Mouse (Mus musculus): ENCODE data around the gene Parp14.

DNA sequence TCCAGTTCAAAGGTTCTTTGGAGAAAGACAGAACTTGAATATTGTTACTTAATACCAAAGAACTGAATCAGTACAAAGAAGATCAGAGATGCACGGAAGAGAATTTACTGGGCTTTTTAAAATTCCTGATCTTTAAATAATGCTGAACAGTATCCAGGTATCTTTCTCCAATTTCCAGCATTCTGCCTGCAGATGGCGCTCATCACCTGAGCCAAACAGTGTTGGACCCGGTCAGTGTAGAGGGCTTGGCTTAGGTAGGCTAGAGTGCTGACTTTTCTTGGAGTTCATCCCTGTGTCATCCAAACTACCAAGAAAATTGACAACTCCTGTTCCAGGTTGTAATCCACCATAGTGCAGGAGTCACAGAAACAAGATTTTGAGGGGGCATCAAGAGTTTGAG, 3.1 kb upstream of the Parp14 start:
- no peak for TF ChIP-seq CTCF (IDR thresholded peaks at IDR 0.05; ENCODE audit: control insufficient read depth, insufficient read depth, insufficient read length)
- no peak for TF ChIP-seq MYOD1 (IDR thresholded peaks at IDR 0.05; ENCODE audit: control insufficient read depth, insufficient read length, low read depth)
- no peak for TF ChIP-seq MAX (IDR thresholded peaks at IDR 0.05)
- no peak for TF ChIP-seq CEBPB (IDR thresholded peaks at IDR 0.05; ENCODE audit: low read depth)
- no peak for TF ChIP-seq USF1 (IDR thresholded peaks at IDR 0.05; ENCODE audit: low read depth)
- no peak for TF ChIP-seq FOSL1 (IDR thresholded peaks at IDR 0.05; ENCODE audit: insufficient read depth, low read length, poor library complexity, severe bottlenecking)
- no peak for TF ChIP-seq MYOG (IDR thresholded peaks at IDR 0.05; ENCODE audit: control insufficient read depth, extremely low read depth, insufficient read length)

All from C2C12 (cell line).